Mouse (Mus musculus) forebrain, postnatal 0 days (tissue): ENCODE results near the gene Zfp37. TPM values are rescaled to one million over a fixed set of nuclear protein-coding genes. Genes with fewer than 3 reads are reported as not detected.
"Not testable (repeated sequence)": the region's sequence is repeated elsewhere in the genome, so short reads cannot be mapped to it uniquely, and the experiment has no call there.

ENCODE experiments used
- ATAC-seq: fragments of 200-750 bp; cut with Nextera tagmentation; 2 replicates; pipeline ENCODE4 v1.8.0; 2017; ENCODE audit warnings: mild to moderate bottlenecking, moderate library complexity
- DNase-seq: peaks from one replicate; pipeline ENCODE4 v3.0.0-alpha.2; 2015
- H3K27ac ChIP-seq: fragments of 300-500 bp; sonication (generic); 2 replicates; pipeline ENCODE4 v1.5.1; 2014; ENCODE audit warnings: low read depth, mild to moderate bottlenecking, antibody characterized with exemption, low read length, moderate library complexity, mixed read lengths
- H3K27me3 ChIP-seq: fragments of 300-500 bp; sonication (generic); 2 replicates; pipeline ENCODE4 v1.6.1; 2014; ENCODE audit warnings: mild to moderate bottlenecking, low read length, mixed read lengths; ENCODE audit not compliant: insufficient read depth
- H3K36me3 ChIP-seq: fragments of 300-500 bp; sonication (generic); 2 replicates; pipeline ENCODE4 v1.6.1; 2014; ENCODE audit warnings: mild to moderate bottlenecking, moderate library complexity; ENCODE audit not compliant: insufficient read depth
- H3K4me1 ChIP-seq: fragments of 300-500 bp; sonication (generic); 2 replicates; pipeline ENCODE4 v1.6.1; 2014; ENCODE audit warnings: antibody characterized with exemption; ENCODE audit not compliant: insufficient read depth
- H3K4me2 ChIP-seq: fragments of 300-500 bp; sonication (generic); 2 replicates; pipeline ENCODE4 v1.6.1; 2014; ENCODE audit warnings: low read depth, mild to moderate bottlenecking, moderate library complexity
- H3K4me3 ChIP-seq: fragments of 300-500 bp; sonication (generic); 2 replicates; pipeline ENCODE4 v1.5.1; 2014; ENCODE audit warnings: low read depth, low read length, mixed read lengths
- H3K9ac ChIP-seq: fragments of 300-500 bp; sonication (generic); 2 replicates; pipeline ENCODE4 v1.6.1; 2014; ENCODE audit warnings: mild to moderate bottlenecking
- H3K9me3 ChIP-seq: fragments of 300-500 bp; sonication (generic); 2 replicates; pipeline ENCODE4 v1.6.1; 2016; ENCODE audit warnings: low read length
- CTCF ChIP-seq: sonication (generic); IDR thresholded peaks from 2 replicates; pipeline ENCODE4 v1.5.1; 2016; ENCODE audit warnings: antibody characterized with exemption, control low read depth, low read depth
- WGBS: fragments of 180-500 bp; shearing (Covaris S2); extraction: QIAGEN DNeasy Blood & Tissue Kit; methylation state at CpG from one replicate; pipeline ENCODE4 v1.1.7; 2014; 5-methylcytosine and 5-hydroxymethylcytosine counted together
- polyA plus RNA-seq: library from polyadenylated mRNA; unstranded; fragments of >200 nt; fragmentation: Nextera tagmentation; extraction: Ambion mirVana; gene quantifications from 2 replicates; pipeline ENCODE4 v1.2.1, GENCODE M21; 2015
- total RNA-seq: library from RNA; depleted of rRNA; stranded (reverse); fragments of >200 nt; gene quantifications from 2 replicates; pipeline ENCODE4 v1.2.3, GENCODE M21; 2014; rRNA removed

The Zfp37 gene
- total and polyA plus RNA-seq, 2 experiments from 2014 or later, result 14.6 to 30.1 TPM

- no peaks in the 10 kb centered on the region for H3K9me3 ChIP-seq
- peak; percentile 59 for TF ChIP-seq CTCF
- no peak overlapping the region for H3K27ac ChIP-seq
- no peak overlapping the region for H3K4me3 ChIP-seq
- H3K36me3 ChIP-seq, result no peaks in the 10 kb centered on the region
- DNase-seq, result peak; percentile 5
- H3K9ac ChIP-seq, result no peak overlapping the region
- no peaks in the 10 kb centered on the region for H3K4me1 ChIP-seq
- WGBS, result 48% methylated on average over 5 of the region's 5 CpGs
- no peak overlapping the region for H3K4me2 ChIP-seq
- ATAC-seq, result no peak
- H3K27me3 ChIP-seq, result no peaks in the 10 kb centered on the region
Measured at GRCm38 (mm10) chr4:62177282-62177681, 53.6 kb downstream of the Zfp37 start.

- no peaks in the 10 kb centered on the region for H3K4me1 ChIP-seq
- WGBS, result 88% methylated on average over 4 of the region's 4 CpGs
Measured at GRCm38 (mm10) chr4:62174471-62174870, 56.4 kb downstream of the Zfp37 start.

GRCm38 (mm10) chr4:62167636-62168035 lies 63.2 kb downstream of the Zfp37 start:
- not testable (repeated sequence) for H3K9me3 ChIP-seq, H3K4me2 ChIP-seq, H3K27me3 ChIP-seq, H3K36me3 ChIP-seq, DNase-seq, ATAC-seq, H3K4me3 ChIP-seq, H3K9ac ChIP-seq, H3K27ac ChIP-seq, H3K4me1 ChIP-seq
- 95% methylated on average over 13 of the region's 13 CpGs for WGBS

More at GRCm38 (mm10) chr4:62174471-62174870, 56.4 kb downstream of the Zfp37 start:
- ATAC-seq (no peak), DNase-seq (no peak)
- Histone ChIP-seq H3K4me3 (no peak overlapping the region), H3K36me3 (no peaks in the 10 kb centered on the region), H3K4me2 (no peak overlapping the region), H3K27me3 (no peaks in the 10 kb centered on the region), H3K27ac (no peak overlapping the region), H3K9me3 (no peaks in the 10 kb centered on the region), H3K9ac (no peak overlapping the region)
- no peak for TF ChIP-seq CTCF

- ATAC-seq, result no peak
- Histone ChIP-seq H3K4me2 (no peak overlapping the region), H3K27ac (no peak overlapping the region), H3K4me3 (no peak overlapping the region), H3K4me1 (no peaks in the 10 kb centered on the region), H3K27me3 (no peaks in the 10 kb centered on the region), H3K36me3 (no peaks in the 10 kb centered on the region), H3K9me3 (no peaks in the 10 kb centered on the region), H3K9ac (no peak overlapping the region)
- 70% methylated on average over 1 of the region's 1 CpGs for WGBS
- no peak for DNase-seq
- TF ChIP-seq CTCF, result no peak
Measured at GRCm38 (mm10) chr4:62158401-62158800, 72.4 kb downstream of the Zfp37 start.

- Histone ChIP-seq H3K4me2 (no peak within 1 kb of the TSS), H3K27me3 (no peaks in the 10 kb centered on the region), H3K27ac (no peak within 1 kb of the TSS), H3K4me1 (no peaks in the 10 kb centered on the region), H3K4me3 (no peak within 1 kb of the TSS), H3K9ac (no peak within 1 kb of the TSS), H3K9me3 (no peaks in the 10 kb centered on the region), H3K36me3 (no peaks in the 10 kb centered on the region)
- no peak for ATAC-seq
- no peak for TF ChIP-seq CTCF
- 88% methylated on average over 2 of the region's 2 CpGs for WGBS
- no peak for DNase-seq
Measured at GRCm38 (mm10) chr4:62150811-62151210, 80.0 kb downstream of the Zfp37 start, which contains the start of gene Mup21. TSS of gene Mup21 (minus strand) at chr4:62150863.

Other genes starting within 250 kb of the Zfp37 start
- not detected in 2 replicates for gene Mup20, start 176.9 kb downstream of the Zfp37 start, total RNA-seq
- not detected in 2 replicates for gene Mup20, start 176.9 kb downstream of the Zfp37 start, polyA plus RNA-seq
- gene Mup3, start 143.7 kb downstream of the Zfp37 start, total RNA-seq, result not detected in 2 replicates
- not detected in 2 replicates for gene Mup3, start 143.7 kb downstream of the Zfp37 start, polyA plus RNA-seq
- gene Mup21, start 80.2 kb downstream of the Zfp37 start, total RNA-seq, result not detected in 2 replicates
- not detected in 2 replicates for gene Mup21, start 80.2 kb downstream of the Zfp37 start, polyA plus RNA-seq
- 11.3 and 15.8 TPM in 2 replicates for gene Slc31a2, start 31.5 kb upstream of the Zfp37 start, total RNA-seq
- gene Slc31a2, start 31.5 kb upstream of the Zfp37 start, polyA plus RNA-seq, result 5.3 and 10.9 TPM in 2 replicates
- 34.0 and 43.3 TPM in 2 replicates for gene Fkbp15, start 129.5 kb upstream of the Zfp37 start, total RNA-seq
- gene Fkbp15, start 129.5 kb upstream of the Zfp37 start, polyA plus RNA-seq, result 14.3 and 19.1 TPM in 2 replicates
- 15.2 and 16.2 TPM in 2 replicates for gene Slc31a1, start 129.7 kb upstream of the Zfp37 start, total RNA-seq
- gene Slc31a1, start 129.7 kb upstream of the Zfp37 start, polyA plus RNA-seq, result 30.4 and 39.9 TPM in 2 replicates
- 51.1 and 79.4 TPM in 2 replicates for gene Cdc26, start 177.6 kb upstream of the Zfp37 start, total RNA-seq
- gene Cdc26, start 177.6 kb upstream of the Zfp37 start, polyA plus RNA-seq, result 81.7 and 85.1 TPM in 2 replicates
- gene Prpf4, start 177.8 kb upstream of the Zfp37 start, total RNA-seq, result 17.2 and 20.2 TPM in 2 replicates
- gene Prpf4, start 177.8 kb upstream of the Zfp37 start, polyA plus RNA-seq, result 9.6 and 13.3 TPM in 2 replicates
- gene Rnf183, start 204.2 kb upstream of the Zfp37 start, total RNA-seq, result 1.3 TPM in 1 of 2 replicates, not detected in the other
- 0.31 and 0.43 TPM in 2 replicates for gene Rnf183, start 204.2 kb upstream of the Zfp37 start, polyA plus RNA-seq
- gene Wdr31, start 239.8 kb upstream of the Zfp37 start, total RNA-seq, result 6.8 and 9.5 TPM in 2 replicates
- 12.6 and 20.0 TPM in 2 replicates for gene Wdr31, start 239.8 kb upstream of the Zfp37 start, polyA plus RNA-seq
- gene Bspry, start 249.0 kb upstream of the Zfp37 start, total RNA-seq, result 0.15 and 0.86 TPM in 2 replicates
- 0.31 and 0.51 TPM in 2 replicates for gene Bspry, start 249.0 kb upstream of the Zfp37 start, polyA plus RNA-seq